Mouse (Mus musculus): ENCODE measurements at regions not wholly inside any gene's neighbourhood (a gene's known extent, or its start where the extent isn't known, plus 50 kb on each side); places are given as distances from the start of the nearest gene placed in this dataset.
A peak's percentile ranks its signal among the peaks of the same experiment; 100 is the strongest.

GRCm38 (mm10) chr7:129772540-129773331 is 181.1 kb downstream of the Wdr11 start:
- peak; percentile 34 to 54 for DNase-seq

DNA sequence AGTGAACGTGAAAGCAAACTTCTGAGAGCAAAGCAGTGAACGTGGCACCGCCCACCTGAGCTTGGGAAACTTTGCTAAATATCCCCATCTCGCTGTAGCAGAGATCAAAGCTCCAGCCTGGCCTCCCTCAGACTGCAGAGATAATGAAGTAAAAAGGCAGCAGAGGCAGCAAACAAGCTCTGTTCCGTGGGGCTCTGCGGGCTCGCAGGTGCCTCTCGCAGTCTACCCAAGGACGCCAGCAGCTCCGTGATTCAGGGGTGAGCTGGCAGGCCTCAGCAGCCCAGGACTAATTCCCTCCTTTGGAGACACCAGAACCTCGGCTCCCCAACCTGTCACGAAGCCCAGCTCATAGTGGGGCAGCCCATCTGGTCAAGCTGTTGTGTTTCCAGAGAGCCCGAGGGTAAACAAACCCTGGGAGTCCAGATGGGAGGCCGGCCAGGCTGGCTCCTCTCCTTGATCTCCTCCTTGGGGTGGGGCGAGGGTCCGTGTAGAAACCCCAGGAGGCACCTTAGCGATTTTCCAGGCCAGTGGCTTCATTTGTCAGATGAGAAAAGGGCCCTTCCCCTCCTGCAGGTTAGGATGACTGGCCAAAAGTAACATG is 182.7 kb downstream of the Wdr11 start:
- peak in 1 of 2 experiments; percentile 35 for DNase-seq

DNA sequence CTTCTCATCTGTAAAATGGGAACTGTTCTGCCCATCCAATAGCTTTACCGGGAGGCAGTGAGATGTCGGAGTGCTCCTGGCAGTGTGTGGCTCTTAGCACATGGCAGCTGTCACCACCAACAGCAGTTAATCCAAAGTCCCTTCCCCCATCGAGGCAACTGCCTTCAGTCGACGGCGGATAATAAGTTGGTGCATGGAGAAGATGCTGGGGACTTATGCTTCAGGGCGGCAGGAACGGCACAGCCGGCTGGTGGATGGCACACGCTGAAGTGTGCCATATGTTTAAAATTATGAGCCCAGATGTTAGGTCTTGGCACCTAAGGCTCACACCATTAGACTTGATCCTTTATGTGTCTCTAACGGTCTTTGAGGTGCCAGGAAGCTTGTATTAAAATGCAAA is 183.5 kb downstream of the Wdr11 start:
- DNase-seq: no peak

DNA sequence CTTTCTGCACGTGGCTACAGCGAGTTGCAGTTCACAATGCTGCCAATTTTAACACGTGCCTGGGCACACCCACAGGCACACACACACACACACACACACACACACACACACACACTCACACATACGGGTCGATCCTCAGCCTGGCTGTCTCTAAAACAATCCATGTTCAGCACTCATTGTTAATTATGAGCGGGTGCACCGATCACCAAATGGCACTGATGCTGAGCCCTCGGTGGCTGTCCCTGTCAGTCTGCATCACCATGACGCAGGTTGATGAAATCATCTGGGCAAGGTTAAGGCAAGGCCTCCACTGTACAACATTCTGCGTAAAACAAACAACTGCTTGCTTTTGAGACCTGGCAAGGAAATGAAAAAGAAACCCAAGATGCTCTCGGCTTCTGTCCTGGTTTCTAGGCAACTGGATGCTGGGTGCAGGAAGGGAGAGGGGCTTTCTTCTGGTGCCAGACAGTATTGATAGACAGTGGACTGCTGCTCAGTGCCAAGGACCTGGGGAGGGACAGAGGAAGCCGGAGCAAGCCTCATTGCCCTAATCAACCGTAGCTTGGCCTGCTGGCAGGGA is 187.3 kb downstream of the Wdr11 start:
- peak in 1 of 2 experiments; percentile 31 for DNase-seq

- no peak for DNase-seq
Measured at GRCm38 (mm10) chr7:129779939-129780338, 188.3 kb downstream of the Wdr11 start.

GRCm38 (mm10) chr7:129781756-129782155 is 190.1 kb downstream of the Wdr11 start:
- DNase-seq: no peak

- DNase-seq: no peak
Measured at GRCm38 (mm10) chr7:129784966-129785365, 193.3 kb downstream of the Wdr11 start.

- DNase-seq: no peak
Measured at GRCm38 (mm10) chr7:129787011-129787410, 195.3 kb downstream of the Wdr11 start.

GRCm38 (mm10) chr7:129787736-129788135 is 196.1 kb downstream of the Wdr11 start:
- DNase-seq: no peak

DNA sequence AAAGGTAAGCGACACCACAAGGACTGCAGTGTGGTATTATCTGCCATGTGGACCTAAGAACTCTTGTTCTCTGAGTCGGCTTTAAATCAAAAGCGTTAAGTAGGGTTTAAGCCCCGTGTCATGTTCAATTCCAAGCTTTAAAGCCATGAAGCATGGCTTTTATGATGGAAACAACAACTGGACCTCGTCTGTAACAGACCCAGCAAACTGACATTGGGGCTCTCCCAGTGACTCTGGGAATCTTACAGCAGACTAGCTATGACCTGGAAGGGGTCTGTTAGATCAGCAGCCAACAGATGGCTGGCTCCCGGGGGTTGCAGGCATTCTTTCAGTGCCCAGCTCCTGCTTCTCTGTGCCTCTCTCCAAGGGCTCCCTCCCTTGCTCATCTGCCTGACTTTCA is 197.8 kb downstream of the Wdr11 start:
- no peak for DNase-seq

GRCm38 (mm10) chr7:129790590-129791449 is 199.2 kb downstream of the Wdr11 start:
- peak in 1 of 2 experiments; percentile 43 for DNase-seq

DNA sequence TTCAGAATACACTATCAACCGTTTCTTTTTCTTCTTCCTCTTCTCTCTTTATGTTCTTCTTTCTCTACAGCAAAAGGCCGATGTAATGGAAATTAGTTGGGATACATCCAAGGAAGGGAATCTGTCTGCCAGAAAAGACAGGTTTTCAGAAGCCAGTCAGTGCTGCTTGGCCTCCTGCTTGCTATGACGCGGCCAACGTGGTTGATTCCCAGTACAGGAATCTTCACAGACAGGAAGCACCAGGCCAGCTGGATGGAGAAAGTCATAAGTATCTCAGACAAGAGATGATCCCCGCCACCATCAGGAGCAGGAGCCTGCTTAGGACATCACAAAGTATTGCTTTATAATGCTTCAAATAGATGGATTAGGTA is 199.8 kb downstream of the Wdr11 start:
- peak in 1 of 2 experiments; percentile 55 for DNase-seq

DNA sequence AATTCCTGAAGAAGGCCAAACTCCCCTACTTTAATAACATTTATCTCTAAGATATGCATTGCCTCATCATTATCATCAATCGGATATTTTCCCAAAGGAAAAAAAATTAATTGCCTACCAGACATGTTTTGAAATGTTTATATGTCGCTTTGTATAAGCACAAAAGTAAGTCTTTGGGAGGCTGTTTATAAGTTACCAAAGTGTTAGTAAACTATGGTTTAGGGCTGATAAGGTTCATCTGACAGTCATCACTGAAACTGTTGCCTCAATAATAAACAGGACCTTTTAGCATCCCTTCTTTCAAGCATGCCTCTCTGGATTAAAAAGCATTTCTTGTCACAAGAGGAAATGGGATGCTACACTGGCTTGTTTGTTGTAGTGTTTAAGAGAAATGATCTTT is 202.1 kb downstream of the Wdr11 start:
- DNase-seq: no peak

DNA sequence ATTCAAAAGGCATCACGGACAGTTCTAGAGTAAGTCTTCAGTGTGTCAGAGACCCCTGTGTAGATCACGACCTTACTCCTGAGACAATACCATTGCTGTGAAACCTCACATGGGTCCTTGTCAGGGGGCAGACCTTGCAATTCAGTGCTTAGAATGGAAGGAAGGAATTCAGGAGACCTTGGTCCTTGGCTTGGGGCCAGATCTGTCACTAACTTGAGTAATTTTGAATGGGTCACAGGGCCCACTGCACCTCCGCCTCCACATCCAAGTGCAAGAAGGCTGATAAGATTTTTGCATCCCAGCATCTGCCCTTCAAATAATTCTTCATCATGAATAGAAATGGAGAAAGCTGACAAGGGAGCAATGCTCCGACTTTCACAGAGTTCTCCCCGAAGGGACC is 202.6 kb downstream of the Wdr11 start:
- no peak for DNase-seq

GRCm38 (mm10) chr7:129798525-129798924 is 206.9 kb downstream of the Wdr11 start:
- no peak for DNase-seq

DNA sequence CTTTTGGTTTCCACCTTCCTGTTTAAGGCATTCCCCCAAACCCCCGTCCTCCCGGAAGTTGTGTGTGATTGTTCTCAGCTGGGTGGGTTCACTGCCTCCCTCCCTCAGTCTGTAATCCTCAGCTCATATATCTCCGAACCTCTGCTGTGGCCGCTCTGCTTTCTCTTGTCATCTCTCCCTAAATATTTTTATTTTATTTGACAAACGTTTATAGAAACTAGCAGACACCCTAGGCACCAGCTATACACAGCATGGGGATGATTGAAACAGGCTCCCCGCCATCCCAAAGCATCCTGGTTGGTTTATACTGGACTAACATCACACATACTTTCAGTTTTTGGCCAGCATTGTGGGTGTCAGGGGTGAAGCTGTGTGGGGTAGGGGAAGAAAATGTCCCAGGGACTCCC is 208.8 kb downstream of the Wdr11 start:
- DNase-seq: peak; percentile 47 to 70

DNA sequence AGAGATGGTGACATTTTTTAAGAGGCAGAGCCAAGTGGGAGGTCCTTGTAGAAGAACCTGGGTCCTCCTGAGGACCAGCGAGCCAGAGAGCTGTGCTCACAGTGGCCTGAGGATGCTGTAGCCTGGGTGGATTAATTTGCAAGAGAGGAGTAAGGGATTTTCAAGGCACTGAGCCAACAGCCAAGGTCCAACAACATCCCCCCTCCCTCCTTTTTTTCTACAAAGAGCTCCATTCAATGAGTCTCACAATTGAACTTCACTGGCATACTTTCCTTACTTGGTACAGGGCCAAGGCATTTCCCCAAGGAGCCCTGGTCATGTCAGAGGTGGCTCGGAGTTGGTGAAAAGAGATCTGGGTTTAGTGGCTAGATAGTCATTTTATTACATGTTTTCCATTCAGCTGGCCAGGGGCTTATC is 209.8 kb downstream of the Wdr11 start:
- peak in 1 of 2 experiments; percentile 18 for DNase-seq

DNA sequence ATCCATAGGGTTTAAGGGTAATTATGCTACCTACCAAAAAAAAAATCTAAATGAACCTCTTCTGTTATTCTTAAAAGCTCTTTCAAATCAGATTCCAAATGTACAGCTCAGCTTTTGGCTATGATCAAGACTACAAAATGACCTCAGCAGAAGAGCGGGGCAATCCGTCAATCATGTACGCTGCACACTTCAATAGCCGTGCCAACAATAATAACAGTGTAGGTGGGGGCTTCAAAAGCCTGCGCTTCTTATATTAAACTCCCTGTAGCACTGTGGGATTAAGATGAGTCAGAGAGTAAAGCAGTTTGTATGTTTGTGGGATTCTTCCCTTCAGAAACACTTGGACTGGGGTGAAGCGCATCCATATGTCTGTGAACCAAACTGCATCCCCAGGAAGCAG is 210.5 kb downstream of the Wdr11 start:
- no peak for DNase-seq

DNA sequence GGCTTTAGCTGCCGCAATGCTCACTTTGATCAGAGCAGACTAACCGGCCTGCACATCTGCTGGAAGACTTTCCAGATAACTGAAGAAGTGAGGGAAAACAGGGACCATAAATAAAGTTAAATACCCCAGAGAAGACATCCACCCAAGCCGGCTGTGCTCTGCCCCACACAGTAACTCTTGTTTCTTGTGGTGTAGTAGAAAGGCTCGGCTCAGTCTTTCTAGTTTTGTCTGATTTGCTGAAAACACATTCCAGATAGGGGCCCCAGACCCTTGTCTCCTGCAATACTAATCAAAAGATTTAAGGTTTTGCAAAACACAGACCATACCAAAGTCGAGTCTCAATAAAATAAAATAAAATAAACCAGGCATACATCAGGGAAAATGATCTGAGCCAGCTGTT is 213.7 kb downstream of the Wdr11 start:
- DNase-seq: no peak

DNA sequence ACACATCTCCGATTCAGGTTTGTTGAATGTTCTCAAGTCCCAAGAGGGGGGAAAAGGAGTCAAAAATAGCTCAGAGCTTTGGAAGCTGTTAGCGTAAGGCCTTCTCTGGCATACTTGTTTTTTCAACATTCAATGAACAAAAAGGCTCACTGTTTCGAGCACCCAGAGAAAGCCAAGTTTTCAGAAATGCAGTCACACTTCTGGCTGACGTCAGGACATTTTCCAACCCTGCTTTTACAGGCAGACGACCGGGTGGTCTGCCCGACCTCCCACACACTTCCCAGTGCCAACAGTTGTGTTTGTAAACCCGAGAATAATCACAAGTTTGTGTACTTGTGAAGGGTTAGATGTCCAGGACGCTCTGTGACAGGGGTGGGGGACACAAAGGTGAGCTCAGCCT is 218.5 kb downstream of the Wdr11 start:
- DNase-seq: peak; percentile 26 to 30

GRCm38 (mm10) chr7:129810565-129810964 is 218.9 kb downstream of the Wdr11 start:
- DNase-seq: no peak

DNA sequence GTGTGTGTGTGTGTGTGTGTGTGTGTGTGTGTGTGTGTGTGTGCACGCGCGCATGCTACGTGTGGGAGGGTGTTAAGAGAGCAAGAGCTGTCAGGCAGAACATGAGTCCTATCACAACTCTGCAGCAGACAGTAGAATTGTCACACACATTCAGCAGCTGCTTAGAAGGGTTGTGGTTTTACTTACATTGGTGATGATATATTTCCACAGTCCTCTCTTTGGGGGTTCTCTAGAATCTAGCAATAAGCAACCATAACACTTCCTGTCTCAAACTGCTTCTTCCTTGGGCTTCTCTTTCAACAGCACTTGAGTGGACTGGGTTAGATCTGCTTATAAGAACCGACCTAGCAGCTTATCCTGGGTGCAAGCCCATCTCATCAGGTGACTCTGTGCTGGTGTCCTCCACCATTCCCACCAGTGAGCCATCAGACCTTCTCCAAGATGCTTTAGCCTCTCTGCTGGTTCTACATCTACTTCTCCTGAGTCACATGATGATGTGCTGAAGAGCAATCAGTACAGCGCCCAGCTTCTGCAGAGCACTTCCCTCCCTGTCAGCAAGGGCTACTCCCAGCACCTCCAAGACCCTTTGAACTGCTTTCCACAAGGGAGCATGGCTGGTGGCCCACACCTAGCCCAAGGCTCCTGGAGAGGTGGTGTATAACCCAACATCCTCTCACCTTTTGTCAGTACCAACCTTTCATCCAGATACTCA is 222.6 kb downstream of the Wdr11 start:
- no peak for DNase-seq

- no peak for DNase-seq
Measured at GRCm38 (mm10) chr7:129818833-129819232, 227.2 kb downstream of the Wdr11 start.
